Mouse (Mus musculus): ENCODE measurements around the gene Plppr3. TPM values are rescaled to one million over a fixed set of nuclear protein-coding genes. Genes with fewer than 3 reads are reported as not detected.

The Plppr3 gene
- total RNA-seq, 2 experiments from 2014 or later, result 72.1 to 91.6 TPM

GRCm38 (mm10) chr10:79824413-79824812 is 50.0 kb downstream of the Plppr3 start:
- ATAC-seq (replicated peaks; ENCODE audit: poor library complexity, severe bottlenecking), result 0 out of 2 replicates have a peak, but pooled peaks have one; percentile 20

GRCm38 (mm10) chr10:79823011-79823410 is 51.4 kb downstream of the Plppr3 start:
- no peak for ATAC-seq (replicated peaks; ENCODE audit: poor library complexity, severe bottlenecking)

GRCm38 (mm10) chr10:79822372-79822771 is 52.1 kb downstream of the Plppr3 start:
- no peak for ATAC-seq (replicated peaks; ENCODE audit: poor library complexity, severe bottlenecking)

GRCm38 (mm10) chr10:79821731-79822130 is 52.7 kb downstream of the Plppr3 start:
- ATAC-seq (replicated peaks; ENCODE audit: poor library complexity, severe bottlenecking), result no peak

GRCm38 (mm10) chr10:79820782-79821181 is 53.7 kb downstream of the Plppr3 start, which contains the start of gene Misp:
Gene Misp (plus strand): TSS chr10:79820989.
- ATAC-seq (replicated peaks; ENCODE audit: poor library complexity, severe bottlenecking), result no peak

- no peak for ATAC-seq (replicated peaks; ENCODE audit: poor library complexity, severe bottlenecking)
Measured at GRCm38 (mm10) chr10:79820277-79820676, 54.2 kb downstream of the Plppr3 start.

- no peak for ATAC-seq (replicated peaks; ENCODE audit: poor library complexity, severe bottlenecking)
Measured at GRCm38 (mm10) chr10:79819606-79820005, 54.8 kb downstream of the Plppr3 start.

- ATAC-seq (replicated peaks; ENCODE audit: poor library complexity, severe bottlenecking), result no peak
Measured at GRCm38 (mm10) chr10:79818225-79818624, 56.2 kb downstream of the Plppr3 start.

GRCm38 (mm10) chr10:79817111-79817510 is 57.3 kb downstream of the Plppr3 start:
- ATAC-seq (replicated peaks; ENCODE audit: poor library complexity, severe bottlenecking), result no peak

- no peak for ATAC-seq (replicated peaks; ENCODE audit: poor library complexity, severe bottlenecking)
Measured at GRCm38 (mm10) chr10:79815671-79816494, 58.6 kb downstream of the Plppr3 start.

GRCm38 (mm10) chr10:79814271-79814842 is 60.1 kb downstream of the Plppr3 start:
- no peak for ATAC-seq (replicated peaks; ENCODE audit: poor library complexity, severe bottlenecking)

GRCm38 (mm10) chr10:79811736-79812637 is 62.4 kb downstream of the Plppr3 start:
- ATAC-seq (replicated peaks; ENCODE audit: poor library complexity, severe bottlenecking), result peak; percentile 91

Other genes with a start within 250 kb of the Plppr3 start
Only the 30 nearest of the 34 such genes appear.
- gene Madcam1, start 210.1 kb downstream of the Plppr3 start, total RNA-seq (2014; fragmentation: Nextera tagmentation), result not detected in 2 replicates
- not detected in 2 replicates for gene Madcam1, start 210.1 kb downstream of the Plppr3 start, total RNA-seq (2017)
- 7.4 and 9.7 TPM in 2 replicates for gene Tpgs1, start 205.3 kb downstream of the Plppr3 start, total RNA-seq (2014; fragmentation: Nextera tagmentation)
- 8.1 and 14.6 TPM in 2 replicates for gene Tpgs1, start 205.3 kb downstream of the Plppr3 start, total RNA-seq (2017)
- gene Cdc34, start 192.4 kb downstream of the Plppr3 start, total RNA-seq (2014; fragmentation: Nextera tagmentation), result 110 and 115 TPM in 2 replicates
- 98.7 and 142 TPM in 2 replicates for gene Cdc34, start 192.4 kb downstream of the Plppr3 start, total RNA-seq (2017)
- gene Gzmm, start 185.6 kb downstream of the Plppr3 start, total RNA-seq (2014; fragmentation: Nextera tagmentation), result 2.2 TPM in 1 of 2 replicates, not detected in the other
- 0.34 TPM in 1 of 2 replicates, not detected in the other for gene Gzmm, start 185.6 kb downstream of the Plppr3 start, total RNA-seq (2017)
- gene Bsg, start 170.1 kb downstream of the Plppr3 start, total RNA-seq (2014; fragmentation: Nextera tagmentation), result 253 and 319 TPM in 2 replicates
- 278 and 345 TPM in 2 replicates for gene Bsg, start 170.1 kb downstream of the Plppr3 start, total RNA-seq (2017)
- gene Hcn2, start 158.0 kb downstream of the Plppr3 start, total RNA-seq (2014; fragmentation: Nextera tagmentation), result 0.28 TPM in 1 of 2 replicates, not detected in the other
- 0.39 TPM in 1 of 2 replicates, not detected in the other for gene Hcn2, start 158.0 kb downstream of the Plppr3 start, total RNA-seq (2017)
- 28.6 and 56.2 TPM in 2 replicates for gene Polrmt, start 128.1 kb downstream of the Plppr3 start, total RNA-seq (2014; fragmentation: Nextera tagmentation)
- 12.7 and 14.0 TPM in 2 replicates for gene Polrmt, start 128.1 kb downstream of the Plppr3 start, total RNA-seq (2017)
- not detected in 2 replicates for gene Fgf22, start 119.6 kb downstream of the Plppr3 start, total RNA-seq (2014; fragmentation: Nextera tagmentation)
- not detected in 2 replicates for gene Fgf22, start 119.6 kb downstream of the Plppr3 start, total RNA-seq (2017)
- gene Rnf126, start 107.7 kb downstream of the Plppr3 start, total RNA-seq (2014; fragmentation: Nextera tagmentation), result 32.1 and 64.5 TPM in 2 replicates
- 17.3 and 28.2 TPM in 2 replicates for gene Rnf126, start 107.7 kb downstream of the Plppr3 start, total RNA-seq (2017)
- 4.6 TPM in 1 of 2 replicates, not detected in the other for gene Fstl3, start 97.4 kb downstream of the Plppr3 start, total RNA-seq (2014; fragmentation: Nextera tagmentation)
- 0.62 and 1.4 TPM in 2 replicates for gene Fstl3, start 97.4 kb downstream of the Plppr3 start, total RNA-seq (2017)
- gene Prss57, start 83.7 kb downstream of the Plppr3 start, total RNA-seq (2014; fragmentation: Nextera tagmentation), result 172 and 215 TPM in 2 replicates
- gene Prss57, start 83.7 kb downstream of the Plppr3 start, total RNA-seq (2017), result 77.4 and 86.7 TPM in 2 replicates
- 80.1 and 110 TPM in 2 replicates for gene Palm, start 81.1 kb downstream of the Plppr3 start, total RNA-seq (2014; fragmentation: Nextera tagmentation)
- gene Palm, start 81.1 kb downstream of the Plppr3 start, total RNA-seq (2017), result 35.6 and 48.6 TPM in 2 replicates
- 0.34 TPM in 1 of 2 replicates, not detected in the other for gene Misp, start 53.6 kb downstream of the Plppr3 start, total RNA-seq (2014; fragmentation: Nextera tagmentation)
- gene Misp, start 53.6 kb downstream of the Plppr3 start, total RNA-seq (2017), result 0.82 TPM in 1 of 2 replicates, not detected in the other
- 497 and 526 TPM in 2 replicates for gene Ptbp1, start 20.2 kb downstream of the Plppr3 start, total RNA-seq (2014; fragmentation: Nextera tagmentation)
- gene Ptbp1, start 20.2 kb downstream of the Plppr3 start, total RNA-seq (2017), result 211 and 216 TPM in 2 replicates
- 2,258 and 3,780 TPM in 2 replicates for gene Prtn3, start 158 bp downstream of the Plppr3 start, total RNA-seq (2014; fragmentation: Nextera tagmentation)
- 1,097 and 1,536 TPM in 2 replicates for gene Prtn3, start 158 bp downstream of the Plppr3 start, total RNA-seq (2017)
- 5,751 and 6,009 TPM in 2 replicates for gene Elane, start 11.6 kb upstream of the Plppr3 start, total RNA-seq (2014; fragmentation: Nextera tagmentation)
- gene Elane, start 11.6 kb upstream of the Plppr3 start, total RNA-seq (2017), result 2,814 and 3,772 TPM in 2 replicates
- gene Cfd, start 16.2 kb upstream of the Plppr3 start, total RNA-seq (2014; fragmentation: Nextera tagmentation), result 1.6 and 4.5 TPM in 2 replicates
- gene Cfd, start 16.2 kb upstream of the Plppr3 start, total RNA-seq (2017), result not detected in 2 replicates
- gene Med16, start 34.3 kb upstream of the Plppr3 start, total RNA-seq (2014; fragmentation: Nextera tagmentation), result 14.1 and 20.3 TPM in 2 replicates
- 17.0 and 18.7 TPM in 2 replicates for gene Med16, start 34.3 kb upstream of the Plppr3 start, total RNA-seq (2017)
- gene Gm26602, start 36.2 kb upstream of the Plppr3 start, total RNA-seq (2014; fragmentation: Nextera tagmentation), result not detected in 2 replicates
- 0.98 TPM in 1 of 2 replicates, not detected in the other for gene Gm26602, start 36.2 kb upstream of the Plppr3 start, total RNA-seq (2017)
- not detected in 2 replicates for gene Kiss1r, start 42.3 kb upstream of the Plppr3 start, total RNA-seq (2014; fragmentation: Nextera tagmentation)
- 0.26 TPM in 1 of 2 replicates, not detected in the other for gene Kiss1r, start 42.3 kb upstream of the Plppr3 start, total RNA-seq (2017)
- 62.9 and 64.6 TPM in 2 replicates for gene R3hdm4, start 46.6 kb upstream of the Plppr3 start, total RNA-seq (2014; fragmentation: Nextera tagmentation)
- gene R3hdm4, start 46.6 kb upstream of the Plppr3 start, total RNA-seq (2017), result 39.1 and 40.4 TPM in 2 replicates
- gene Arid3a, start 52.4 kb upstream of the Plppr3 start, total RNA-seq (2014; fragmentation: Nextera tagmentation), result 21.2 and 22.5 TPM in 2 replicates
- 32.4 and 36.7 TPM in 2 replicates for gene Arid3a, start 52.4 kb upstream of the Plppr3 start, total RNA-seq (2017)
- 48.4 and 49.8 TPM in 2 replicates for gene Wdr18, start 85.5 kb upstream of the Plppr3 start, total RNA-seq (2014; fragmentation: Nextera tagmentation)
- 24.6 and 28.2 TPM in 2 replicates for gene Wdr18, start 85.5 kb upstream of the Plppr3 start, total RNA-seq (2017)
- not detected in 2 replicates for gene Grin3b, start 96.1 kb upstream of the Plppr3 start, total RNA-seq (2014; fragmentation: Nextera tagmentation)
- gene Grin3b, start 96.1 kb upstream of the Plppr3 start, total RNA-seq (2017), result not detected in 2 replicates
- 38.2 and 63.0 TPM in 2 replicates for gene Tmem259, start 109.7 kb upstream of the Plppr3 start, total RNA-seq (2014; fragmentation: Nextera tagmentation)
- gene Tmem259, start 109.7 kb upstream of the Plppr3 start, total RNA-seq (2017), result 43.2 and 54.7 TPM in 2 replicates
- gene Cnn2, start 114.0 kb upstream of the Plppr3 start, total RNA-seq (2014; fragmentation: Nextera tagmentation), result 50.6 and 57.5 TPM in 2 replicates
- gene Cnn2, start 114.0 kb upstream of the Plppr3 start, total RNA-seq (2017), result 72.7 and 89.8 TPM in 2 replicates
- 23.0 and 28.8 TPM in 2 replicates for gene Abca7, start 121.9 kb upstream of the Plppr3 start, total RNA-seq (2014; fragmentation: Nextera tagmentation)
- gene Abca7, start 121.9 kb upstream of the Plppr3 start, total RNA-seq (2017), result 14.7 and 16.0 TPM in 2 replicates
- gene Arhgap45, start 142.0 kb upstream of the Plppr3 start, total RNA-seq (2014; fragmentation: Nextera tagmentation), result 109 and 133 TPM in 2 replicates
- 110 and 120 TPM in 2 replicates for gene Arhgap45, start 142.0 kb upstream of the Plppr3 start, total RNA-seq (2017)
- gene Polr2e, start 165.2 kb upstream of the Plppr3 start, total RNA-seq (2014; fragmentation: Nextera tagmentation), result 96.6 and 105 TPM in 2 replicates
- 79.7 and 86.7 TPM in 2 replicates for gene Polr2e, start 165.2 kb upstream of the Plppr3 start, total RNA-seq (2017)
- gene Gpx4, start 172.5 kb upstream of the Plppr3 start, total RNA-seq (2014; fragmentation: Nextera tagmentation), result 278 and 280 TPM in 2 replicates
- 397 and 420 TPM in 2 replicates for gene Gpx4, start 172.5 kb upstream of the Plppr3 start, total RNA-seq (2017)

All from granulocyte monocyte progenitor cell, adult 5-6 weeks (primary cell).